Mouse (Mus musculus): ENCODE measurements around the gene Scnm1.
"Not testable (repeated sequence)": the region's sequence is repeated elsewhere in the genome, so short reads cannot be mapped to it uniquely, and the experiment has no call there.

Scnm1 gene

GRCm38 (mm10) chr3:95142617-95143011, 8.8 kb upstream of the Scnm1 start:
- peak; percentile 92 for DNase-seq

GRCm38 (mm10) chr3:95141952-95142616, 8.3 kb upstream of the Scnm1 start, which contains the start of gene Tnfaip8l2:
Tnfaip8l2 (minus strand) TSS chr3:95142360.
- DNase-seq: peak; percentile 49

- no peak for DNase-seq
These were observed 7.7 kb upstream of the Scnm1 start for GRCm38 (mm10) chr3:95141474-95141873.

DNA sequence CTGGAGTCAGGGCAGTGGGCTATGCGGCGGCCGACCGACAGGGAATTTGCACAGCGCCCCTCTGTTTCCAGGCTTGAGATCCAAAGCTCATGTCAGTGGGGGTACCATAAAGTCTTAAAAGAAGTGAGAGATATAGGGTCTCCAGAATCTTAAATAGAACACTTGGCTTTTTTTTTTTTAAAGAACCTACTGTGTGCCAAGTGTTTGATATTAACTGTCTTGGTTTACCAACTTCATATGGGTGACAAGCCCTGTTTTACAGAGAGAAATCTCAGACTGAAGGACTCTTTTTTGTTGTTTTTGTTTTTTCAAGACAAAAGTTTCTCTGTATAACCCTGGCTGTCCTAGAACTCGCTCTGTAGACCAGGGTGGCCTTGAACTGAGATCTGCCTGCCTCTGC, 7.0 kb upstream of the Scnm1 start:
- no peak for DNase-seq

- no peak for DNase-seq
These were observed 6.4 kb upstream of the Scnm1 start for GRCm38 (mm10) chr3:95140289-95140595.

- DNase-seq: no peak
These were observed 5.9 kb upstream of the Scnm1 start for GRCm38 (mm10) chr3:95139586-95140288.

DNA sequence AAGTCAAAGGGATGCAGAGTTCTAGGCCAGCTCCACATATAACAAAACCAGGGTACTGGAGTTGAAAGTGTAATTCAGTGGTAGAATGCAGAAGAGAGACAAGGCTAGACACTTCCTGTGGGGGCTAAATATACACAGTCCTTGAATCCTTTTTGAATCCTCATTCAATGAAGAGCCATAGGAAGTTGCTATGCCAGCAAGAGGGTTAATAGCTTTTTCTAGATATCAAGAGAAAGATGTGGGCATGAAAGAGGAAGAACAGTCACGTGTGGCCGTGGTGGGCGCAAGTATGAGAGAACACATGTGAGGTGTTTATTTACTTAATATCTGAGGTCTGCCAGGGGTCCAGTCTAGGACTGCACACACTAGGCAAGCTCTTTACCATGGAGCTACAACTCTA, 2.5 kb upstream of the Scnm1 start:
- no peak for DNase-seq

DNA sequence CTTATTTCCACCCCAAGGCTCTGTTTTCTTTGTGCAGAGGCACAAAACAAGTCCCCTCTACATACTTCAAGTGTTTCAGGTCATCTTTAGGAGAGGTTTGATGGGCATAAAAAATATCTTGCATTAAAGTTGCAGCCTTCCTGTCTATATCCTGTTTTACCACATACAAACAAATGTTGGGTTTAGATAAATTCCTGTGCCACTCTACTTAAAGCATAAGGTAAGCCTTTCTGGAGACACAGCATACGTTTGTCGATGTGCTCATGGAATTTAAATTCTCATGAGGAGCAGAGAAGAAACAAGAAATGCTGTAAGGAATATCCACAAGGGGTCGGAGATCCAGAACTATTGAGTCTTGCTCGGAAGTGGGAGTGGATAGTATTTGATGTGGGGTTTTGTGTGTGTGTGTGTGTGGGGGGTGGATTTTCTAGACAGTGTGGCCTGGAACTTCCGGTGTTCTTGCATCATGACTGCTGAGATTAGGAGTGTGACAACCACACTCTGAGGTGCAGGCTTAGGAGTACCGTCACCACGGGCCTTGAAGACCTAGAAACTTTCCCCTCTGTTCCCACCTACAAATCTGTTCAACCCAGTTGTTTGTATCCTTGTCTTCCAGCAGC, 1.7 kb upstream of the Scnm1 start:
- DNase-seq: no peak

DNA sequence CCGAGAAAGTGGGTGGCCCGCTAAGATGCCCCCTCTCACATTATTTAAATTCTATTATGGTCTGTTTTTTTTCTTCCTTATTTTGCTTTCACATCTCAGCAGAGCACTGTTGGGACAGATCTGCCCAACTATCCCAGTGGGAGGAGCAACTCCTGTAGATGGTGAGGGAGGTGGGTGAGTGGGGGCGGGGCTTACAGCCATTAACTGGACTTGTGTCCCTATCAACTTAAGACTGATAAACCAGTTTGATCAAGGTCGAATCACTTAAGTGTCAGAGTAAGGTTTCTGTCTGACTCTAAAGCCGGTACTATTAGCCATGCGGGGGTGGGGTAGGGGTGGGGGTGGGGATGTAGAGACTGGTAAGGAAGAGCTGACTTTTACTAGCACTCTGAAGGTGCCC, 1.2 kb upstream of the Scnm1 start:
- DNase-seq: peak; percentile 74

DNA sequence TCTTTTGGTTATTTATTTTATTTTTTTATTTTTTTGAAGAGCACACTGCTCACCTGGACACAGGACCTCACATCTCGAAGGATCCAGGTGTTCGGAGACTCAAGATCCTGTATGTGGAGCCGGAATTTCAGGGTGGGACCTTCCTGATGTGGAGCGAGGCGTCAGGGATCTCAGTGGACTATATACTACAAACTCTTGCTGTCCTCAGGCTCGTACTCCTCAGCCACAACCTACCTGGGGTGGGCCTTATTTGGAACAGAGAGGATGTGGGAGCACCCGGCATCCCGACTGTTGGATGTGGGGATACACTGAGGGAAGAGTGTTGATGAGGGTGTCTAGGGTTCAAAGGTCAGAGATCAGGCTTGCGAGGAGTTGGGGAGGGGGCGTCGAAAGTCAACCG, 322 bp upstream of the Scnm1 start:
- DNase-seq: not testable (repeated sequence)

GRCm38 (mm10) chr3:95133176-95133575, 635 bp downstream of the Scnm1 start:
- DNase-seq: no peak

DNA sequence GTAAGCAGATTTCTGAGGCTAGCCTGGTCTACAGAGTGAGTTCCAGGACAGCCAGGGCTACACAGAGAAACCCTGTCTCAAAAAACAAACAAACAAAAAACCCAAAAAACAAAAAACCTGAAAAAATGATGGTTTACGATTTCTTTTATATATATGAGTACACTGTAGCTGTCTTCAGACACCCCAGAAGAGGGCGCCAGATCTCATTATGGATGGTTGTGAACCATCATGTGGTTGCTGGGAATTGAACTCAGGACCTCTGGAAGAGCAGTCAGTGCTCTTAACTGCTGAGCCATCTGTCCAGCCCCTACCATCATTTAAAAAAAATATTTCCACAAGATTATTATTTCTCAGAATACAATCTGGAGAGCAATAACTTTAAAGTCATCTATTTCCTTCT, 1.4 kb downstream of the Scnm1 start:
- not testable (repeated sequence) for DNase-seq

GRCm38 (mm10) chr3:95130081-95130480, 3.7 kb downstream of the Scnm1 start:
- DNase-seq: no peak

DNA sequence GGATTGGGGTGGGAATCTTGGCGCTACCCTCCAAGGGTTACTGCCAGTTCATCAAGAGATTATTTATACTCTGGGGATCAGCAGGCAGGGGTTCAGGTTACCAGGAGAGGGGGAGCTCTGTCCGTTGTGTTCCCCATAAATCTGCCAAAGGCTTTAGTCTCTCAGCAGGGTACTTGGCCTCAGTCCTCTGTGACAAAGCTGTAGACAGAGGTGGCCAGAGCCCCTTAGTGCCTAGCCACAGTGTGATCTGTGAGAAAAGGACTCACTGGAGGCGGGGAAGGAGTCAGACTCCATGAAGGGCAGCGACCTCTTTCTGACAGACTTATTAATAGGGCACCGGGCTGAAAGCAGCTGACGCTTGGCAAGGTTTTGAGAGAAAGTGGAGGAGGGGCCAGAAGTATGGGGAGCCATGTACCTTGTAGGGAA, 4.6 kb downstream of the Scnm1 start:
- no peak for DNase-seq

- DNase-seq: peak; percentile 75
These were observed 8.8 kb downstream of the Scnm1 start for GRCm38 (mm10) chr3:95124972-95125371.

- DNase-seq: no peak
These were observed 9.6 kb downstream of the Scnm1 start, which contains the start of gene Tmod4 for GRCm38 (mm10) chr3:95124246-95124645. Tmod4 (plus strand) TSS chr3:95124476.

DNA sequence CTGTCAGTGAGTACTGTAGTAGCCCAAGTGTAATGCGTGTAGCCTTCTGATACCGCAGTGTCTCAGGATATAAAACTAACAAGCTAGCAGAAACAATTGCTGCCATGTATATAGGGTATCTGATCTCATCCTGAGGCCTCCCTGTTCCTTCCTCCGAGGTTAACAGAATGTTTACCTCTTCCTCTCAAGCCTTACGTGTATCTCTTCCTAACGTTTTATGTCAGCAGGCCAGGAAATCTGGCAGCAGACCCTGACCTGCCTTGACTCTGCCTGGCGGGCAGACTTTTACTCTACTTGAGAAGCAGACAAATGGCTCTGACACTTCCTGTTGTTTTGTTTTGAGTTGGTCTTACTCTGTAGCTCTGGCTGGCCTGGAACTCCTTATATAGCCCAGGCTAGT, 12.2 kb downstream of the Scnm1 start:
- no peak for DNase-seq

- no peak for DNase-seq
These were observed 16.1 kb downstream of the Scnm1 start for GRCm38 (mm10) chr3:95117751-95118150.

DNA sequence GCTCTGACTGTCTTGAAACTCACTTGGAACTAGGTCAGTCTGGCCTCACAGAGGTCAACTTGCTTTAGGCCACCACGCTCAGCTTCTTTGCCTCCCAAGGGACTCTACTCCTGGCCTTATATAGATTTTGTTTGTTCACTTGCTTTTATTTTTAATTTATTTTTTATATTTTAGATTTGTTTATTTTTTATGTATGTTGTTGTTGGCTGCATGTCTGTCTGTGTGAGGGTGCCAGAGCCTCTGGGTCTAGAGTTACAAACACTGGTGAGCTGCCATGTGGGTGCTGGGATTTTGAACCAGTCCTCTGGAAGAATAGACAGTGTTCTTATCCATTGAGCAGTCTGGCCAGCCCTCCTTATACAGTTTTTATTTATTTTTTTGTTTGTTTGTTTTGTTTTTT, 21.1 kb downstream of the Scnm1 start:
- DNase-seq: no peak

GRCm38 (mm10) chr3:95110911-95111726, 22.7 kb downstream of the Scnm1 start, which contains the start of gene Vps72:
Vps72 (plus strand) TSS chr3:95111022.
- peak; percentile 86 for DNase-seq

DNA sequence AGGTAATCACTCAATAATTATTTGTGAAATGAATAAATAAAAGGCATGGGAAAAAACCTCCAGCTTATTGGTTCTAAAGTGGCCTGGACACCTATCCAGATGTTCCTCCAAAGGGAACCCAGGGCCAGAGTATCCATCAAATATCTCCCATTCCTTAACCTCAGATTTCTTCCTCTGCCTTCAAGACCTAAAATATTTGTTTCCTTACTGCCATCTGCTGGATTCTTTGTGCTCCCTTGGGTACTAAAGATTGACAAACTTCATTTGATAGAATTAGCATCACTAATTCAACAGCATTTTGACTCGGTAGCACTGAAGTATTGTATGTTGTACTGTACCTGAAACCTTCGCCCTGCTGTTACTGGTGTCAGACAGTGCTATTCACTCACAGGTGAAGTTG, 25.9 kb downstream of the Scnm1 start:
- DNase-seq: no peak

- not testable (repeated sequence) for DNase-seq
These were observed 26.5 kb downstream of the Scnm1 start for GRCm38 (mm10) chr3:95107308-95107707.
